Mouse (Mus musculus): ENCODE data around the gene Nepro.

GRCm38 (mm10) chr16:44766320-44766892 lies 42.3 kb downstream of the Nepro start:
- TF ChIP-seq POLR2A (IDR thresholded peaks at IDR 0.05; ENCODE audit: borderline replicate concordance, control insufficient read depth, low read depth, low read length) (no peak), CTCF (IDR thresholded peaks at IDR 0.05; ENCODE audit: control insufficient read depth, insufficient read depth, low read length) (no peak)
